8 mouse cellular contexts compared by ENCODE assay signal in the genomic region with DNA sequence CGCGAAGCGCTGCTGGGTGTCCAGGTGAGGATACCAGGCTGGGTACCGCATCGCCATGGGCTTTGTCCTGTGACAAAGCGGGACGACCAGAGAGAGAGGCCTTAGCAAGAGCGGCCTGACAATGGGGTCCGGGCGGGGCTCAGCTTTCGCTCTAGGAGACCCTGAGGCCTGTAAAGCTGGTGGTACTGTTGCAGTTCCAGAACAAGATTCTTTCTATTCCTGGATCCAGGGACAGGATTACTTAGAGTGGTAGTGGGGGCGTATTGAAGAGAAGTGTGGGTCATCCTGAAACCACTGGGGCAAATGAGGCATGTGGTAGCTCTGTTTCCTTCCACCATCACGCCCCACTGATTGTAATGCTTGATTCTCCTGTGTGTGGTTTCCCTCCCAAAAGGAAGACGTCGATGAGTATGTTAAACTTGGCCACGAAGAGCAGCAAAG. TPM values are rescaled to one million over a fixed set of nuclear protein-coding genes. Genes with fewer than 3 reads are reported as not detected.
DNase-seq lines count a peak whose midpoint lies in the region; ATAC-seq lines count a peak whose summit lies in the region.

No protein-coding gene starts in this region.

- peak overlapping the region; percentile 71 for H3K4me2 ChIP-seq in limb, embryonic 13.5 days (replicated peaks)

- H3K4me3 ChIP-seq in limb, embryonic 13.5 days: peak overlapping the region; percentile 78

- H3K36me3 ChIP-seq in limb, embryonic 13.5 days: peaks cover 22% of the 10 kb centered on the region
- H3K36me3 ChIP-seq in splenic B cell, adult 2 months (ENCODE audit: control insufficient read depth, insufficient read depth, low read length, poor library complexity, severe bottlenecking): no peaks in the 10 kb centered on the region

- peak overlapping the region; percentile 96 for H3K9ac ChIP-seq in limb, embryonic 13.5 days

- peak; percentile 12; the same call in 1 of the 2 replicates for ATAC-seq in erythroblast, adult 5-6 weeks (replicated peaks; ENCODE audit: low FRiP score, poor library complexity, severe bottlenecking)
- ATAC-seq in limb, embryonic 13.5 days (ENCODE audit: low FRiP score, low read depth): peak; percentile 71; the same call in 1 of the 2 replicates

- H3K27me3 ChIP-seq in limb, embryonic 13.5 days: no peaks in the 10 kb centered on the region
- no peaks in the 10 kb centered on the region for H3K27me3 ChIP-seq in splenic B cell, adult 2 months (ENCODE audit: control insufficient read depth, insufficient read depth, low read length, poor library complexity, severe bottlenecking)

- DNase-seq in embryo, embryonic 10.5 days (ENCODE audit: low spot score): peak; percentile 79
- DNase-seq in embryo, embryonic 9.5 days (ENCODE audit: extremely low spot score): no peak
- DNase-seq in 3T3-L1 (ENCODE audit: low read depth, low spot score): peak; percentile 57
- DNase-seq in splenic B cell, adult 2 months (ENCODE audit: low read depth, low spot score): peak; percentile 47
- no peak for DNase-seq in adrenal gland, adult 18-20 months (ENCODE audit: low spot score in 2 of 2)
- no peak for DNase-seq in kidney, adult 8-10 months

- H3K27ac ChIP-seq in limb, embryonic 13.5 days: peak overlapping the region; percentile 98

- under 1% methylated on average over 16 of the region's 16 CpGs for WGBS in limb, embryonic 13.5 days

- peaks cover 16% of the 10 kb centered on the region for H3K4me1 ChIP-seq in limb, embryonic 13.5 days

- H3K9me3 ChIP-seq in limb, embryonic 13.5 days: no peaks in the 10 kb centered on the region

RNA-seq across cellular contexts. Expression of a gene that starts 0.6 kb away (rescaled TPM):
- 7.7 and 10.0 TPM in 2 replicates for total RNA-seq in erythroblast, adult 5-6 weeks (2015; ENCODE audit: low replicate concordance)
- total RNA-seq in erythroblast, adult 5-6 weeks (2017; ENCODE audit: low replicate concordance): 2.8 and 5.5 TPM in 2 replicates
- 320 and 334 TPM in 2 replicates for polyA plus RNA-seq in limb, embryonic 13.5 days (2015; fragmentation: Nextera tagmentation; extraction: Ambion mirVana)
- total RNA-seq in adrenal gland, adult 18-20 months (2021): 10 to 100 TPM; 35.9 to 39.9 TPM

RNA-seq across cellular contexts. Expression of a gene that starts 31.9 kb away (rescaled TPM):
- not detected in 2 replicates for total RNA-seq in erythroblast, adult 5-6 weeks (2015; ENCODE audit: low replicate concordance)
- not detected in 2 replicates for total RNA-seq in erythroblast, adult 5-6 weeks (2017; ENCODE audit: low replicate concordance)
- not detected in 2 replicates for polyA plus RNA-seq in limb, embryonic 13.5 days (2015; fragmentation: Nextera tagmentation; extraction: Ambion mirVana)
- total RNA-seq in adrenal gland, adult 18-20 months (2021): not detected

RNA-seq across cellular contexts. Expression of a gene that starts 47.6 kb away (rescaled TPM):
- 9.0 and 19.6 TPM in 2 replicates for total RNA-seq in erythroblast, adult 5-6 weeks (2015; ENCODE audit: low replicate concordance)
- 25.7 and 27.2 TPM in 2 replicates for total RNA-seq in erythroblast, adult 5-6 weeks (2017; ENCODE audit: low replicate concordance)
- 1.3 and 1.4 TPM in 2 replicates for polyA plus RNA-seq in limb, embryonic 13.5 days (2015; fragmentation: Nextera tagmentation; extraction: Ambion mirVana)
- 1 to 10 TPM in 1 of 2 experiments, under 1 TPM in 1; 0.89 to 2.0 TPM for total RNA-seq in adrenal gland, adult 18-20 months (2021)

Comparison
In these comparisons a context has a peak if more than half of its experiments do, and no peak if none do; other contexts are left out.
1. DNase-seq: peak in embryo, embryonic 10.5 days (single experiment), 3T3-L1 (single experiment) and splenic B cell, adult 2 months (single experiment); none in embryo, embryonic 9.5 days (single experiment), adrenal gland, adult 18-20 months (0 of 2) and kidney, adult 8-10 months (0 of 2).